Mouse (Mus musculus): ENCODE measurements around the gene Arid2. TPM values are rescaled to one million over a fixed set of nuclear protein-coding genes. Genes with fewer than 3 reads are reported as not detected.

Gene Arid2
- total and polyA plus RNA-seq, 3 experiments: 8.0 to 21.1 (median 20.1) TPM

DNA sequence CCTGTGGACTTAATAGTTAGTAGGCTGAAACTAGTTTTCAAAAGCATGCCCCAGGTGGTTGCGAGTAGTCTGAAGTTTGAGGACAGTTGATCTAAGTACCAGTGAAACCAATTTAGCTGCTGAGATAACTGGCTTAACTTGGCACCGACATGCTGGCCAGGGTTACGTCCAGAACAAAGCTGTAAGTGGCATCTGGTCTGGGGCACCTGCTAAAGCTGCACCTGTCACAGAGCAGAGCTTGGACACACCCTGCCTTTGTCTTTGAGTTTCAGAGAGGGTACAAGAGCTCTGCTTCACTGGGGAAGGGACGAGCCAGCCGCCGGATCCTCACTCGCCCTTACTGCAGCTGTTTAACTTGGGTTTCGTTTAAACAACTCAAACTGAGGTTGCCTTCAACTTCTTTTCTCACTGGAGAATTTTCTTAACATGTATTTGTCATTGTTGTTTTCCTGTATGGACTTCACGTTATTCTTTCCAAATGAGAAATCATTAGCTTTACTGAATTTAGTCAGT is 9.8 kb downstream of the Arid2 start:
- H3K9ac ChIP-seq (ENCODE audit: low read depth, low read length): no peak overlapping the region
- WGBS: 57% methylated on average over 9 of the region's 9 CpGs
- H3K36me3 ChIP-seq (ENCODE audit: control insufficient read depth, insufficient read depth, low read length): peaks cover 17% of the 10 kb centered on the region
- H3K4me3 ChIP-seq: no peak overlapping the region
- H3K27me3 ChIP-seq (ENCODE audit: control insufficient read depth, insufficient read depth, low read length): no peaks in the 10 kb centered on the region
- peaks cover 9% of the 10 kb centered on the region for H3K4me1 ChIP-seq (ENCODE audit: control insufficient read depth, insufficient read depth, low read length)
- intact Hi-C loops (cut with DNase I): loop anchor here (5.0 kb wide), 1 partner anchor 50 kb away; no protein-coding TSS in a partner anchor
- H3K79me2 ChIP-seq (replicated peaks; ENCODE audit: control insufficient read depth, insufficient read depth, low read length): peaks cover 9% of the 10 kb centered on the region
- peak in 1 of 2 experiments; percentile 41 for DNase-seq
- no peak overlapping the region for H3K27ac ChIP-seq
- TF ChIP-seq EP300 (IDR thresholded peaks at IDR 0.05; ENCODE audit: insufficient read depth, low read depth, low read length) (no peak), CTCF (IDR thresholded peaks at IDR 0.05) (no peak), POLR2A (IDR thresholded peaks at IDR 0.05; ENCODE audit: insufficient read depth, low read depth, low read length) (no peak)

GRCm38 (mm10) chr15:96297623-96298188 is 10.4 kb downstream of the Arid2 start:
- intact Hi-C loops (cut with DNase I): loop anchor here (5.0 kb wide), 1 partner anchor 50 kb away; no protein-coding TSS in a partner anchor
- no peak overlapping the region for H3K27ac ChIP-seq
- H3K79me2 ChIP-seq (replicated peaks; ENCODE audit: control insufficient read depth, insufficient read depth, low read length): peaks cover 9% of the 10 kb centered on the region
- H3K27me3 ChIP-seq (ENCODE audit: control insufficient read depth, insufficient read depth, low read length): no peaks in the 10 kb centered on the region
- DNase-seq: no peak
- H3K9ac ChIP-seq (ENCODE audit: low read depth, low read length): no peak overlapping the region
- H3K4me1 ChIP-seq (ENCODE audit: control insufficient read depth, insufficient read depth, low read length): peaks cover 8% of the 10 kb centered on the region
- WGBS: 85% methylated on average over 9 of the region's 9 CpGs
- TF ChIP-seq CTCF (IDR thresholded peaks at IDR 0.05): no peak
- TF ChIP-seq EP300 (IDR thresholded peaks at IDR 0.05; ENCODE audit: insufficient read depth, low read depth, low read length): no peak
- no peak for TF ChIP-seq POLR2A (IDR thresholded peaks at IDR 0.05; ENCODE audit: insufficient read depth, low read depth, low read length)
- peaks cover 14% of the 10 kb centered on the region for H3K36me3 ChIP-seq (ENCODE audit: control insufficient read depth, insufficient read depth, low read length)
- H3K4me3 ChIP-seq: no peak overlapping the region

- intact Hi-C loops (cut with DNase I): no loop called here
- Histone ChIP-seq H3K27ac (no peak overlapping the region), H3K79me2 (replicated peaks; ENCODE audit: control insufficient read depth, insufficient read depth, low read length) (peaks cover 6% of the 10 kb centered on the region), H3K4me3 (no peak overlapping the region), H3K27me3 (ENCODE audit: control insufficient read depth, insufficient read depth, low read length) (no peaks in the 10 kb centered on the region), H3K9ac (ENCODE audit: low read depth, low read length) (no peak overlapping the region), H3K4me1 (ENCODE audit: control insufficient read depth, insufficient read depth, low read length) (peaks cover 2% of the 10 kb centered on the region; the same call in 1 of the 2 replicates), H3K36me3 (ENCODE audit: control insufficient read depth, insufficient read depth, low read length) (peaks cover 3% of the 10 kb centered on the region)
- no peak for DNase-seq
- 70% methylated on average over 6 of the region's 6 CpGs for WGBS
- no peak for TF ChIP-seq EP300 (IDR thresholded peaks at IDR 0.05; ENCODE audit: insufficient read depth, low read depth, low read length)
- TF ChIP-seq POLR2A (IDR thresholded peaks at IDR 0.05; ENCODE audit: insufficient read depth, low read depth, low read length): no peak
- TF ChIP-seq CTCF (IDR thresholded peaks at IDR 0.05): no peak
These were observed 22.0 kb downstream of the Arid2 start for GRCm38 (mm10) chr15:96309310-96309709.

GRCm38 (mm10) chr15:96312902-96313301 is 25.6 kb downstream of the Arid2 start:
- peaks cover 2% of the 10 kb centered on the region for H3K36me3 ChIP-seq (ENCODE audit: control insufficient read depth, insufficient read depth, low read length)
- 98% methylated on average over 1 of the region's 1 CpGs for WGBS
- no peak for TF ChIP-seq POLR2A (IDR thresholded peaks at IDR 0.05; ENCODE audit: insufficient read depth, low read depth, low read length)
- TF ChIP-seq EP300 (IDR thresholded peaks at IDR 0.05; ENCODE audit: insufficient read depth, low read depth, low read length): no peak
- no peak for TF ChIP-seq CTCF (IDR thresholded peaks at IDR 0.05)
- no peak overlapping the region for H3K4me3 ChIP-seq
- H3K27ac ChIP-seq: no peak overlapping the region
- H3K79me2 ChIP-seq (replicated peaks; ENCODE audit: control insufficient read depth, insufficient read depth, low read length): 0 out of 2 replicates have a peak, but pooled peaks cover 3% of the 10 kb centered on the region
- no peaks in the 10 kb centered on the region for H3K27me3 ChIP-seq (ENCODE audit: control insufficient read depth, insufficient read depth, low read length)
- peaks cover 7% of the 10 kb centered on the region; the same call in 1 of the 2 replicates for H3K4me1 ChIP-seq (ENCODE audit: control insufficient read depth, insufficient read depth, low read length)
- no peak for DNase-seq
- intact Hi-C loops (cut with DNase I): no loop called here
- H3K9ac ChIP-seq (ENCODE audit: low read depth, low read length): no peak overlapping the region

DNA sequence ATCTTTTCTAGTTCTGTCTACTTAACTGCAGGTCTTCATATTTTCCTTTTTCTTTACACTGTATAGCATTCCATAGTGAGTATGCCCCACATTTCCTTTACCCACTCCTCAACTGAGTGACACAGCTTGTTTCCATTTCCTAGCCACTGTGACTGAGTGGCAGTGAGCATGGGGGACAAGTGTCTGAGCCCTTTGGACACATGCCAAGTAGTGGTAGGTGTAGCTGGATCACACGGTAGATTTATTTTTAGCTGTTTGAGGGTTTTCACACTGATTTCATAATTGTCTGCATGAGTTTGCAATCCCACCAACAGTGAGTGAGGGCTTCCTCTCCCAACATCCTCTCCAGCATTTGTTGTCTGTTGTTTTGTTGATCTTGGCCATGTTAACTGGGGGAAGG is 28.3 kb downstream of the Arid2 start:
- no peak overlapping the region for H3K9ac ChIP-seq (ENCODE audit: low read depth, low read length)
- intact Hi-C loops (cut with DNase I): loop anchor here (2.0 to 5.0 kb wide), 2 partner anchors 23 to 42 kb away; no protein-coding TSS in a partner anchor

DNA sequence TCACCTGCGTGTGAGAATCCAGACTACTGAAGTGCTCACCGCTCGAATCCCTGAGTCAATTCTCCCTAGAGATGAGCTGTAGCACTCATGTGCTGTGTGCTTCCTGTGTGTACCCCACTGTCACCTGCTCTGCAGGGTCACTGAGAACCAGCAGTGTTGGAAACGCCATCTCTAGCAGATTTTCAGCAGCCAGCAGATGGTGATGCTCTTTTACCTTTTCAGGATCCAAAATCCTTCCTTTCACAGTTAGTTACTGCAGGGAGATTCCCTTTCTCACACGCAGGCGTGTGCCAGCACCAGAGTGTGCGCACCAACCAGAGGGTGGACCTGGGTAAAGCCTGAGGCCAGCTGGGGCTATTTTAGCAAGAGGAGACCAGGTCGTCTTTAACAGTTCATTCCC is 32.0 kb downstream of the Arid2 start:
- H3K27me3 ChIP-seq (ENCODE audit: control insufficient read depth, insufficient read depth, low read length): no peaks in the 10 kb centered on the region
- TF ChIP-seq POLR2A (IDR thresholded peaks at IDR 0.05; ENCODE audit: insufficient read depth, low read depth, low read length) (no peak), CTCF (IDR thresholded peaks at IDR 0.05) (peak; percentile 42), EP300 (IDR thresholded peaks at IDR 0.05; ENCODE audit: insufficient read depth, low read depth, low read length) (no peak)
- no peak overlapping the region for H3K4me3 ChIP-seq
- no peak for DNase-seq
- 70% methylated on average over 8 of the region's 8 CpGs for WGBS
- H3K36me3 ChIP-seq (ENCODE audit: control insufficient read depth, insufficient read depth, low read length): peaks cover 2% of the 10 kb centered on the region
- H3K79me2 ChIP-seq (replicated peaks; ENCODE audit: control insufficient read depth, insufficient read depth, low read length): peaks cover 3% of the 10 kb centered on the region
- no peak overlapping the region for H3K27ac ChIP-seq
- intact Hi-C loops (cut with DNase I): loop anchor here (5.0 kb wide), 1 partner anchor 38 kb away; no protein-coding TSS in a partner anchor
- H3K4me1 ChIP-seq (ENCODE audit: control insufficient read depth, insufficient read depth, low read length): peaks cover 9% of the 10 kb centered on the region
- H3K9ac ChIP-seq (ENCODE audit: low read depth, low read length): no peak overlapping the region

More for the DNA sequence above, 28.3 kb downstream of the Arid2 start:
- Histone ChIP-seq H3K36me3 (ENCODE audit: control insufficient read depth, insufficient read depth, low read length) (peaks cover 2% of the 10 kb centered on the region), H3K4me3 (no peak overlapping the region), H3K4me1 (ENCODE audit: control insufficient read depth, insufficient read depth, low read length) (peaks cover 9% of the 10 kb centered on the region), H3K79me2 (replicated peaks; ENCODE audit: control insufficient read depth, insufficient read depth, low read length) (peaks cover 3% of the 10 kb centered on the region), H3K27me3 (ENCODE audit: control insufficient read depth, insufficient read depth, low read length) (no peaks in the 10 kb centered on the region), H3K27ac (no peak overlapping the region; the same call in 1 of the 2 replicates)
- no peak for DNase-seq
- WGBS: 7% methylated on average over 1 of the region's 1 CpGs
- TF ChIP-seq CTCF (IDR thresholded peaks at IDR 0.05): no peak

All from heart, adult 2 months (tissue).